In the genomic region with DNA sequence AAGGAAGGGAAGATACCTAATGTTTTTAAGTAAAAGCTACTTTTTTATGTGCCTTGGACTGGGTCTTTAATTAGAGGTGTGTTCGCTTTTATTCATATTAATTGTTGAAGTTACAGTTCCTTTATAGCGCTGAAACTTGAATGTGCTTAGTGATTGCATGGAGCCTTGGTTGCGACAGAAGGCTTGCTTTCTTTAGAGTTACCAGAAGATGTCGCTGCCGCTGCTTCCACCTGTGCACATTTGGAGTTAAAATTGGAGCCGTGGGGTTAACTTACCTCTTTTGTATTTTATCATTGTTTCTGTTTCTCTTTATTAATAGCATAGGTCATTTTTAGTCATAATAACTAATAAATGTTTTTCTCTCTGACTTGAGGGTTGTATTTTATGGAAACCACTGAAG, we compare ENCODE assay signal across 13 mouse cellular contexts. TPM values are rescaled to one million over a fixed set of nuclear protein-coding genes. Genes with fewer than 3 reads are reported as not detected.
A peak's percentile ranks its signal among the peaks of the same experiment; 100 is the strongest.
DNase-seq lines count a peak whose midpoint lies in the region; ATAC-seq and TF ChIP-seq lines count a peak whose summit lies in the region.
"Had no signal": no experiment of that assay in that cellular context is flagged by ENCODE, and none has a peak within 500 bp of the region (broad histone marks: within the 10 kb centered on the region; RNA-seq: fewer than 3 reads in every experiment).

No protein-coding gene starts in this region.

- peak; percentile 56 for DNase-seq in 416B (ENCODE audit: low read depth)
- no peak for DNase-seq in G1E (ENCODE audit: low spot score)
- peak; percentile 40 for DNase-seq in induced T-regulatory cell, adult 2 months (ENCODE audit: low read depth)
- DNase-seq in gastrocnemius, postnatal 36 days, result no peak
- DNase-seq in forebrain, embryonic 11.5 days (ENCODE audit: low spot score), result no peak
- DNase-seq: cerebellum, adult 11-12 months; lung, adult 2 months had no signal

- no peak overlapping the region for H3K4me2 ChIP-seq in intestine, postnatal 0 days (replicated peaks; ENCODE audit: low read depth)
- no peak overlapping the region for H3K4me2 ChIP-seq in intestine, embryonic 16.5 days (ENCODE audit: low read depth, low read length)
- no peak overlapping the region for H3K4me2 ChIP-seq in forebrain, embryonic 11.5 days (ENCODE audit: low read depth, low read length, severe bottlenecking)
- H3K4me2 ChIP-seq: embryonic facial prominence, embryonic 12.5 days; heart, embryonic 12.5 days had no signal

- no peaks in the 10 kb centered on the region for H3K4me1 ChIP-seq in intestine, postnatal 0 days (replicated peaks; ENCODE audit: control insufficient read depth, insufficient read depth, low read length)
- H3K4me1 ChIP-seq in intestine, embryonic 16.5 days (ENCODE audit: control insufficient read depth, insufficient read depth, low read length), result no peaks in the 10 kb centered on the region
- H3K4me1 ChIP-seq in G1E (ENCODE audit: insufficient read depth, low read depth, low read length), result peaks cover 11% of the 10 kb centered on the region
- H3K4me1 ChIP-seq in forebrain, embryonic 11.5 days (replicated peaks; ENCODE audit: control insufficient read depth, insufficient read depth, low read length), result no peaks in the 10 kb centered on the region
- H3K4me1 ChIP-seq: embryonic facial prominence, embryonic 12.5 days had no signal

- H3K4me3 ChIP-seq in intestine, postnatal 0 days (ENCODE audit: low read depth, low read length), result no peak overlapping the region
- H3K4me3 ChIP-seq in intestine, embryonic 16.5 days (ENCODE audit: low read length), result no peak overlapping the region
- no peak overlapping the region for H3K4me3 ChIP-seq in G1E (ENCODE audit: low read depth, low read length)
- no peak overlapping the region for H3K4me3 ChIP-seq in forebrain, embryonic 11.5 days (ENCODE audit: low read depth, low read length)
- H3K4me3 ChIP-seq: embryonic facial prominence, embryonic 12.5 days; heart, embryonic 12.5 days had no signal

- no peak overlapping the region for H3K9ac ChIP-seq in intestine, postnatal 0 days (ENCODE audit: low read depth, low read length)
- H3K9ac ChIP-seq in intestine, embryonic 16.5 days (ENCODE audit: low read depth, low read length), result no peak overlapping the region
- H3K9ac ChIP-seq in forebrain, embryonic 11.5 days (ENCODE audit: low read length), result no peak overlapping the region
- H3K9ac ChIP-seq: embryonic facial prominence, embryonic 12.5 days; heart, embryonic 12.5 days had no signal

- ATAC-seq in intestine, postnatal 0 days, result no peak
- ATAC-seq in intestine, embryonic 16.5 days, result no peak
- ATAC-seq in G1E (ENCODE audit: extremely low read depth, insufficient number of reproducible peaks, low FRiP score, poor library complexity, severe bottlenecking), result no peak
- ATAC-seq in forebrain, embryonic 11.5 days (replicated peaks; ENCODE audit: low FRiP score), result no peak
- ATAC-seq: forebrain, embryonic 16.5 days; hindbrain, embryonic 16.5 days had no signal

- H3K36me3 ChIP-seq in intestine, postnatal 0 days (ENCODE audit: control insufficient read depth, insufficient read depth), result no peaks in the 10 kb centered on the region
- no peaks in the 10 kb centered on the region for H3K36me3 ChIP-seq in intestine, embryonic 16.5 days (ENCODE audit: control insufficient read depth, insufficient read depth, low read length)
- peaks cover 39% of the 10 kb centered on the region for H3K36me3 ChIP-seq in G1E (replicated peaks)
- no peaks in the 10 kb centered on the region for H3K36me3 ChIP-seq in forebrain, embryonic 11.5 days (ENCODE audit: control insufficient read depth, insufficient read depth, low read length)

- TF ChIP-seq CTCF in intestine, postnatal 0 days (IDR thresholded peaks at IDR 0.05; ENCODE audit: low read depth), result peak; percentile 64
- 0 out of 2 replicates have a peak, but pooled peaks have one; percentile 11 for TF ChIP-seq CTCF in G1E (IDR thresholded peaks at IDR 0.05; ENCODE audit: low read depth, low read length)

- no peak overlapping the region for H3K27ac ChIP-seq in intestine, postnatal 0 days (ENCODE audit: low read depth, low read length)
- H3K27ac ChIP-seq in intestine, embryonic 16.5 days (ENCODE audit: low read length), result no peak overlapping the region
- no peak overlapping the region for H3K27ac ChIP-seq in forebrain, embryonic 11.5 days (ENCODE audit: low read depth, low read length)
- H3K27ac ChIP-seq: embryonic facial prominence, embryonic 12.5 days had no signal

- whole genome bisulfite sequencing in intestine, postnatal 0 days, result 74% methylated on average over 6 of the region's 6 CpGs
- WGBS in intestine, embryonic 16.5 days, result 71% methylated on average over 6 of the region's 6 CpGs
- 73% methylated on average over 6 of the region's 6 CpGs for WGBS in forebrain, embryonic 11.5 days

- intact Hi-C loops in gastrocnemius, postnatal 36 days (cut with DNase I), result no loop called here

- no peaks in the 10 kb centered on the region for H3K9me3 ChIP-seq in intestine, postnatal 0 days (ENCODE audit: control insufficient read depth)
- no peaks in the 10 kb centered on the region for H3K9me3 ChIP-seq in intestine, embryonic 16.5 days (ENCODE audit: control insufficient read depth, low read length)
- H3K9me3 ChIP-seq in G1E (replicated peaks), result no peaks in the 10 kb centered on the region
- H3K9me3 ChIP-seq in forebrain, embryonic 11.5 days (ENCODE audit: control insufficient read depth, low read length), result no peaks in the 10 kb centered on the region
- H3K9me3 ChIP-seq: embryonic facial prominence, embryonic 12.5 days; heart, embryonic 12.5 days had no signal

- no peaks in the 10 kb centered on the region for H3K27me3 ChIP-seq in intestine, postnatal 0 days (replicated peaks; ENCODE audit: control insufficient read depth, insufficient read depth, low read length)
- H3K27me3 ChIP-seq in intestine, embryonic 16.5 days (replicated peaks; ENCODE audit: control insufficient read depth, insufficient read depth, low read length), result no peaks in the 10 kb centered on the region
- H3K27me3 ChIP-seq in G1E (ENCODE audit: insufficient read depth, low read length), result no peaks in the 10 kb centered on the region
- H3K27me3 ChIP-seq in forebrain, embryonic 11.5 days (ENCODE audit: control insufficient read depth, insufficient read depth, low read length), result no peaks in the 10 kb centered on the region
- H3K27me3 ChIP-seq: embryonic facial prominence, embryonic 12.5 days; heart, embryonic 12.5 days had no signal

RNA-seq across cellular contexts. Expression of a gene that starts 36.5 kb away (rescaled TPM):
- polyA plus RNA-seq in intestine, postnatal 0 days (2015; fragmentation: Nextera tagmentation; extraction: Ambion mirVana), result 2.2 and 2.6 TPM in 2 replicates
- 2.5 and 2.8 TPM in 2 replicates for polyA plus RNA-seq in intestine, embryonic 16.5 days (2015; fragmentation: Nextera tagmentation; extraction: Ambion mirVana)
- total RNA-seq in G1E (2014; fragmentation: Nextera tagmentation) (12.0 and 16.4 TPM in 2 replicates), G1E (2017) (7.0 and 8.0 TPM in 2 replicates)
- polyA plus RNA-seq in G1E (2012), result 1.3 and 1.7 TPM in 2 replicates
- total RNA-seq in gastrocnemius, postnatal 36 days (2021), result 1 to 10 TPM; 4.0 to 5.7 TPM
- polyA plus RNA-seq in forebrain, embryonic 11.5 days (2014; fragmentation: Nextera tagmentation; extraction: Ambion mirVana), result 14.6 and 16.1 TPM in 2 replicates

Comparison
In these comparisons a context has a peak if more than half of its experiments do, and no peak if none do; other contexts are left out.
1. DNase-seq: peak in 416B (single experiment) and induced T-regulatory cell, adult 2 months (single experiment); none in G1E (single experiment), gastrocnemius, postnatal 36 days (0 of 2) and forebrain, embryonic 11.5 days (single experiment).